Mouse (Mus musculus) E14TG2a.4 (cell line): ENCODE measurements at regions not wholly inside any gene's neighbourhood (a gene's known extent, or its start where the extent isn't known, plus 50 kb on each side); places are given as distances from the start of the nearest gene placed in this dataset.

Source experiments
- H3K27me3 ChIP-seq: 2 replicates; pipeline ENCODE4 v1.6.1; 2014; ENCODE audit warnings: low read length, control low read depth; ENCODE audit not compliant: insufficient read depth
- H3K36me3 ChIP-seq: 2 replicates; pipeline ENCODE4 v1.6.1; 2014; ENCODE audit warnings: low read length, control low read depth; ENCODE audit not compliant: insufficient read depth
- H3K4me1 ChIP-seq: replicated peaks from 2 replicates; pipeline ENCODE4 v1.6.1; 2014; ENCODE audit warnings: low read depth, low read length, control low read depth
- H3K4me3 ChIP-seq: replicated peaks from 2 replicates; pipeline ENCODE4 v1.5.1; 2014; ENCODE audit warnings: mild to moderate bottlenecking, low read length
- H3K9me3 ChIP-seq: 2 replicates; pipeline ENCODE4 v1.6.1; 2014; ENCODE audit warnings: low read length, control low read depth
- CTCF ChIP-seq: conservative IDR thresholded peaks from 2 replicates; pipeline ENCODE4 v1.5.1; 2014; ENCODE audit warnings: low read length
- NANOG ChIP-seq: IDR thresholded peaks from 2 replicates; pipeline ENCODE4 v1.6.1; 2014; ENCODE audit warnings: borderline replicate concordance, low read length, mixed read lengths
- POU5F1 ChIP-seq: IDR thresholded peaks from 2 replicates; pipeline ENCODE4 v1.6.1; 2014; ENCODE audit warnings: low read length, borderline replicate concordance

- H3K4me3 ChIP-seq = no peak overlapping the region
- no peaks in the 10 kb centered on the region for H3K9me3 ChIP-seq
- H3K4me1 ChIP-seq = peaks cover 15% of the 10 kb centered on the region
- no peaks in the 10 kb centered on the region for H3K36me3 ChIP-seq
- no peaks in the 10 kb centered on the region for H3K27me3 ChIP-seq
- TF ChIP-seq POU5F1 (no peak), CTCF (no peak), NANOG (no peak)
Measured at GRCm38 (mm10) chr7:115057736-115058135, 314.2 kb downstream of the Insc start.

GRCm38 (mm10) chr7:115060171-115060570 lies 316.7 kb downstream of the Insc start:
- Histone ChIP-seq H3K9me3 (no peaks in the 10 kb centered on the region), H3K4me3 (no peak overlapping the region), H3K36me3 (no peaks in the 10 kb centered on the region), H3K4me1 (peaks cover 15% of the 10 kb centered on the region), H3K27me3 (no peaks in the 10 kb centered on the region)
- TF ChIP-seq POU5F1 (no peak), NANOG (no peak), CTCF (no peak)

- Histone ChIP-seq H3K4me1 (peaks cover 5% of the 10 kb centered on the region), H3K9me3 (no peaks in the 10 kb centered on the region), H3K36me3 (no peaks in the 10 kb centered on the region), H3K4me3 (no peak overlapping the region), H3K27me3 (no peaks in the 10 kb centered on the region)
- TF ChIP-seq POU5F1 = no peak
- no peak for TF ChIP-seq CTCF
- no peak for TF ChIP-seq NANOG
Measured at GRCm38 (mm10) chr7:115062817-115063216, 319.3 kb downstream of the Insc start.

- no peak for TF ChIP-seq CTCF
- Histone ChIP-seq H3K27me3 (no peaks in the 10 kb centered on the region), H3K4me3 (no peak overlapping the region), H3K4me1 (no peaks in the 10 kb centered on the region), H3K9me3 (no peaks in the 10 kb centered on the region), H3K36me3 (no peaks in the 10 kb centered on the region)
Measured at GRCm38 (mm10) chr7:115067641-115068040, 324.1 kb downstream of the Insc start.

- TF ChIP-seq POU5F1 = no peak
- TF ChIP-seq CTCF = no peak
- TF ChIP-seq NANOG = no peak
- Histone ChIP-seq H3K4me3 (no peak overlapping the region), H3K4me1 (no peaks in the 10 kb centered on the region), H3K36me3 (no peaks in the 10 kb centered on the region), H3K27me3 (no peaks in the 10 kb centered on the region; the same call in 1 of the 2 replicates), H3K9me3 (no peaks in the 10 kb centered on the region)
Measured at GRCm38 (mm10) chr7:115073406-115073805, 329.9 kb downstream of the Insc start.

GRCm38 (mm10) chr7:115076781-115077180 lies 333.3 kb downstream of the Insc start:
- Histone ChIP-seq H3K4me1 (no peaks in the 10 kb centered on the region), H3K27me3 (no peaks in the 10 kb centered on the region; the same call in 1 of the 2 replicates), H3K36me3 (no peaks in the 10 kb centered on the region), H3K9me3 (no peaks in the 10 kb centered on the region), H3K4me3 (no peak overlapping the region)
- TF ChIP-seq CTCF (no peak), POU5F1 (no peak), NANOG (no peak)

GRCm38 (mm10) chr7:115084711-115085380 lies 341.4 kb downstream of the Insc start:
- Histone ChIP-seq H3K4me1 (no peaks in the 10 kb centered on the region), H3K27me3 (no peaks in the 10 kb centered on the region), H3K36me3 (no peaks in the 10 kb centered on the region), H3K4me3 (no peak overlapping the region), H3K9me3 (no peaks in the 10 kb centered on the region)
- TF ChIP-seq NANOG (no peak), POU5F1 (no peak), CTCF (no peak)

- no peak for TF ChIP-seq NANOG
- no peak for TF ChIP-seq CTCF
- TF ChIP-seq POU5F1 = no peak
- Histone ChIP-seq H3K27me3 (no peaks in the 10 kb centered on the region), H3K9me3 (no peaks in the 10 kb centered on the region), H3K36me3 (no peaks in the 10 kb centered on the region), H3K4me3 (no peak overlapping the region), H3K4me1 (no peaks in the 10 kb centered on the region)
Measured at GRCm38 (mm10) chr7:115086542-115087448, 343.3 kb downstream of the Insc start.
